Mouse (Mus musculus): ENCODE data around the gene Rpl31. TPM values are rescaled to one million over a fixed set of nuclear protein-coding genes. Genes with fewer than 3 reads are reported as not detected.

Rpl31 gene
- polyA plus RNA-seq, 1 experiment from 2014 or later = 432 TPM

- Histone ChIP-seq H3K36me3 (ENCODE audit: control insufficient read depth, insufficient read depth, low read length) (no peaks in the 10 kb centered on the region), H3K9ac (ENCODE audit: low read depth, low read length) (no peak overlapping the region), H3K4me1 (ENCODE audit: control insufficient read depth, insufficient read depth, low read length) (0 out of 2 replicates have a peak, but pooled peaks cover 7% of the 10 kb centered on the region), H3K4me3 (ENCODE audit: low read length) (no peak overlapping the region), H3K27me3 (replicated peaks; ENCODE audit: control insufficient read depth, insufficient read depth, low read length) (no peaks in the 10 kb centered on the region), H3K9me3 (ENCODE audit: control insufficient read depth, low read length) (no peaks in the 10 kb centered on the region), H3K27ac (ENCODE audit: low read length) (no peak overlapping the region), H3K4me2 (ENCODE audit: low read depth, low read length) (no peak overlapping the region)
- WGBS = 72% methylated on average over 4 of the region's 4 CpGs
- no peak for ATAC-seq
Measured at GRCm38 (mm10) chr1:39407108-39407507, 39.5 kb downstream of the Rpl31 start.

GRCm38 (mm10) chr1:39408123-39408522 is 40.5 kb downstream of the Rpl31 start:
- no peak for ATAC-seq
- Histone ChIP-seq H3K9me3 (ENCODE audit: control insufficient read depth, low read length) (no peaks in the 10 kb centered on the region), H3K4me2 (ENCODE audit: low read depth, low read length) (no peak overlapping the region), H3K27me3 (replicated peaks; ENCODE audit: control insufficient read depth, insufficient read depth, low read length) (no peaks in the 10 kb centered on the region), H3K4me3 (ENCODE audit: low read length) (no peak overlapping the region), H3K9ac (ENCODE audit: low read depth, low read length) (no peak overlapping the region), H3K27ac (ENCODE audit: low read length) (no peak overlapping the region), H3K36me3 (ENCODE audit: control insufficient read depth, insufficient read depth, low read length) (no peaks in the 10 kb centered on the region), H3K4me1 (ENCODE audit: control insufficient read depth, insufficient read depth, low read length) (0 out of 2 replicates have a peak, but pooled peaks cover 7% of the 10 kb centered on the region)
- WGBS = 86% methylated on average over 6 of the region's 6 CpGs

- WGBS = 51% methylated on average over 7 of the region's 7 CpGs
- no peaks in the 10 kb centered on the region for H3K9me3 ChIP-seq (ENCODE audit: control insufficient read depth, low read length)
- ATAC-seq = 0 out of 2 replicates have a peak, but pooled peaks have one; percentile 21
- no peak overlapping the region for H3K4me3 ChIP-seq (ENCODE audit: low read length)
- no peak overlapping the region for H3K9ac ChIP-seq (ENCODE audit: low read depth, low read length)
- H3K27me3 ChIP-seq (replicated peaks; ENCODE audit: control insufficient read depth, insufficient read depth, low read length) = no peaks in the 10 kb centered on the region
- no peaks in the 10 kb centered on the region for H3K36me3 ChIP-seq (ENCODE audit: control insufficient read depth, insufficient read depth, low read length)
- H3K27ac ChIP-seq (ENCODE audit: low read length) = peak overlapping the region; percentile 39; the same call in 1 of the 2 replicates
- H3K4me1 ChIP-seq (ENCODE audit: control insufficient read depth, insufficient read depth, low read length) = 0 out of 2 replicates have a peak, but pooled peaks cover 7% of the 10 kb centered on the region
- no peak overlapping the region for H3K4me2 ChIP-seq (ENCODE audit: low read depth, low read length)
Measured at GRCm38 (mm10) chr1:39408668-39409067, 41.0 kb downstream of the Rpl31 start.

GRCm38 (mm10) chr1:39410085-39410821 is 42.6 kb downstream of the Rpl31 start:
- no peaks in the 10 kb centered on the region for H3K27me3 ChIP-seq (replicated peaks; ENCODE audit: control insufficient read depth, insufficient read depth, low read length)
- H3K9me3 ChIP-seq (ENCODE audit: control insufficient read depth, low read length) = peaks cover 3% of the 10 kb centered on the region; the same call in 1 of the 2 replicates
- WGBS = 77% methylated on average over 19 of the region's 19 CpGs
- no peak overlapping the region for H3K9ac ChIP-seq (ENCODE audit: low read depth, low read length)
- ATAC-seq = peak; percentile 70; the same call in 1 of the 2 replicates
- H3K27ac ChIP-seq (ENCODE audit: low read length) = no peak overlapping the region
- no peak overlapping the region for H3K4me2 ChIP-seq (ENCODE audit: low read depth, low read length)
- H3K4me3 ChIP-seq (ENCODE audit: low read length) = no peak overlapping the region
- no peaks in the 10 kb centered on the region for H3K36me3 ChIP-seq (ENCODE audit: control insufficient read depth, insufficient read depth, low read length)
- H3K4me1 ChIP-seq (ENCODE audit: control insufficient read depth, insufficient read depth, low read length) = 0 out of 2 replicates have a peak, but pooled peaks cover 7% of the 10 kb centered on the region

- H3K4me3 ChIP-seq (ENCODE audit: low read length) = no peak overlapping the region
- H3K9ac ChIP-seq (ENCODE audit: low read depth, low read length) = no peak overlapping the region
- no peak overlapping the region for H3K27ac ChIP-seq (ENCODE audit: low read length)
- 25% methylated on average over 12 of the region's 12 CpGs for WGBS
- H3K27me3 ChIP-seq (replicated peaks; ENCODE audit: control insufficient read depth, insufficient read depth, low read length) = no peaks in the 10 kb centered on the region
- peaks cover 5% of the 10 kb centered on the region; the same call in 1 of the 2 replicates for H3K4me1 ChIP-seq (ENCODE audit: control insufficient read depth, insufficient read depth, low read length)
- no peak overlapping the region for H3K4me2 ChIP-seq (ENCODE audit: low read depth, low read length)
- no peaks in the 10 kb centered on the region for H3K36me3 ChIP-seq (ENCODE audit: control insufficient read depth, insufficient read depth, low read length)
- ATAC-seq = peak; percentile 72
- H3K9me3 ChIP-seq (ENCODE audit: control insufficient read depth, low read length) = peaks cover 3% of the 10 kb centered on the region; the same call in 1 of the 2 replicates
Measured at GRCm38 (mm10) chr1:39417817-39418216, 50.2 kb downstream of the Rpl31 start.

GRCm38 (mm10) chr1:39418852-39419251 is 51.2 kb downstream of the Rpl31 start:
- Histone ChIP-seq H3K4me2 (ENCODE audit: low read depth, low read length) (no peak overlapping the region), H3K9me3 (ENCODE audit: control insufficient read depth, low read length) (peaks cover 3% of the 10 kb centered on the region; the same call in 1 of the 2 replicates), H3K4me3 (ENCODE audit: low read length) (no peak overlapping the region), H3K36me3 (ENCODE audit: control insufficient read depth, insufficient read depth, low read length) (no peaks in the 10 kb centered on the region), H3K27me3 (replicated peaks; ENCODE audit: control insufficient read depth, insufficient read depth, low read length) (no peaks in the 10 kb centered on the region), H3K9ac (ENCODE audit: low read depth, low read length) (no peak overlapping the region), H3K4me1 (ENCODE audit: control insufficient read depth, insufficient read depth, low read length) (peaks cover 5% of the 10 kb centered on the region; the same call in 1 of the 2 replicates), H3K27ac (ENCODE audit: low read length) (no peak overlapping the region)
- ATAC-seq = no peak
- 74% methylated on average over 9 of the region's 9 CpGs for WGBS

- no peaks in the 10 kb centered on the region for H3K36me3 ChIP-seq (ENCODE audit: control insufficient read depth, insufficient read depth, low read length)
- H3K27ac ChIP-seq (ENCODE audit: low read length) = no peak overlapping the region
- WGBS = 95% methylated on average over 6 of the region's 6 CpGs
Measured at GRCm38 (mm10) chr1:39420987-39421386, 53.3 kb downstream of the Rpl31 start.

More at GRCm38 (mm10) chr1:39420987-39421386, 53.3 kb downstream of the Rpl31 start:
- no peaks in the 10 kb centered on the region for H3K27me3 ChIP-seq (replicated peaks; ENCODE audit: control insufficient read depth, insufficient read depth, low read length)
- no peak overlapping the region for H3K4me2 ChIP-seq (ENCODE audit: low read depth, low read length)
- no peak overlapping the region for H3K4me3 ChIP-seq (ENCODE audit: low read length)
- ATAC-seq = no peak
- H3K9ac ChIP-seq (ENCODE audit: low read depth, low read length) = no peak overlapping the region
- H3K4me1 ChIP-seq (ENCODE audit: control insufficient read depth, insufficient read depth, low read length) = peaks cover 5% of the 10 kb centered on the region; the same call in 1 of the 2 replicates
- H3K9me3 ChIP-seq (ENCODE audit: control insufficient read depth, low read length) = no peaks in the 10 kb centered on the region

Other genes starting within 250 kb of the Rpl31 start
- 0.70 and 0.91 TPM in 2 replicates for gene Npas2, start 174.1 kb upstream of the Rpl31 start, polyA plus RNA-seq (2015; fragmentation: Nextera tagmentation; extraction: Ambion mirVana)
- gene Tbc1d8, start 110.9 kb downstream of the Rpl31 start, polyA plus RNA-seq (2015; fragmentation: Nextera tagmentation; extraction: Ambion mirVana) = 7.3 and 7.4 TPM in 2 replicates
- 12.9 and 13.9 TPM in 2 replicates for gene Cnot11, start 167.2 kb downstream of the Rpl31 start, polyA plus RNA-seq (2015; fragmentation: Nextera tagmentation; extraction: Ambion mirVana)
- 13.5 and 26.3 TPM in 2 replicates for gene Rnf149, start 209.6 kb downstream of the Rpl31 start, polyA plus RNA-seq (2015; fragmentation: Nextera tagmentation; extraction: Ambion mirVana)

Data from intestine, embryonic 16.5 days (tissue).